Mouse (Mus musculus) limb, embryonic 14.5 days (tissue): ENCODE measurements around the gene Egfr. TPM values are rescaled to one million over a fixed set of nuclear protein-coding genes. Genes with fewer than 3 reads are reported as not detected.

ENCODE experiments used
- ATAC-seq: fragments of 200-750 bp; cut with Nextera tagmentation; 2 replicates; pipeline ENCODE4 v1.8.0; 2017; ENCODE audit warnings: low read depth, moderate number of reproducible peaks, moderate TSS enrichment; ENCODE audit not compliant: low FRiP score
- DNase-seq: peaks from one replicate; pipeline ENCODE4 v3.0.0-alpha.2; 2015; ENCODE audit warnings: low spot score
- H3K27ac ChIP-seq: fragments of 300-500 bp; sonication (generic); replicated peaks from 2 replicates; pipeline ENCODE4 v1.5.1; 2014; ENCODE audit warnings: low read depth, mild to moderate bottlenecking, low read length, moderate library complexity, mixed read lengths
- H3K27me3 ChIP-seq: fragments of 300-500 bp; sonication (generic); 2 replicates; pipeline ENCODE4 v1.6.1; 2014; ENCODE audit warnings: low read length, mixed read lengths; ENCODE audit not compliant: control insufficient read depth, insufficient read depth
- H3K36me3 ChIP-seq: fragments of 300-500 bp; sonication (generic); 2 replicates; pipeline ENCODE4 v1.6.1; 2014; ENCODE audit warnings: mild to moderate bottlenecking, low read length, moderate library complexity, mixed read lengths; ENCODE audit not compliant: control insufficient read depth, insufficient read depth
- H3K4me1 ChIP-seq: fragments of 300-500 bp; sonication (generic); 2 replicates; pipeline ENCODE4 v1.6.1; 2014; ENCODE audit warnings: antibody characterized with exemption, low read length, mixed read lengths; ENCODE audit not compliant: control insufficient read depth, insufficient read depth
- H3K4me2 ChIP-seq: fragments of 300-500 bp; sonication (generic); replicated peaks from 2 replicates; pipeline ENCODE4 v1.6.1; 2014; ENCODE audit warnings: low read depth, mild to moderate bottlenecking, low read length, moderate library complexity; ENCODE audit not compliant: severe bottlenecking
- H3K4me3 ChIP-seq: fragments of 300-500 bp; sonication (generic); replicated peaks from 2 replicates; pipeline ENCODE4 v1.5.1; 2014; ENCODE audit warnings: low read length
- H3K9ac ChIP-seq: fragments of 300-500 bp; sonication (generic); 2 replicates; pipeline ENCODE4 v1.6.1; 2014; ENCODE audit warnings: mild to moderate bottlenecking, low read depth, low read length, moderate library complexity; ENCODE audit not compliant: severe bottlenecking
- H3K9me3 ChIP-seq: fragments of 300-500 bp; sonication (generic); 2 replicates; pipeline ENCODE4 v1.6.1; 2016; ENCODE audit warnings: low read length; ENCODE audit not compliant: control insufficient read depth
- POLR2A ChIP-seq: fragments of 200-500 bp; IDR thresholded peaks from 2 replicates; pipeline ENCODE4 v1.8.0; 2012; ENCODE audit warnings: inconsistent platforms, mild to moderate bottlenecking, moderate library complexity, borderline replicate concordance; ENCODE audit not compliant: insufficient read depth, insufficient read length; ENCODE audit errors: extremely low read depth
- WGBS: fragments of 180-500 bp; shearing (Covaris S2); extraction: QIAGEN DNeasy Blood & Tissue Kit; methylation state at CpG from one replicate; pipeline ENCODE4 v1.1.7; 2014; 5-methylcytosine and 5-hydroxymethylcytosine counted together
- polyA plus RNA-seq, 2 experiments: library from polyadenylated mRNA; depleted of rRNA in 1 of 2; stranded (reverse) in 1 of 2; unstranded in 1 of 2; fragments of >200 nt; fragmentation: Nextera tagmentation in 1 of 2; extraction: Ambion mirVana in 1 of 2; gene quantifications; 2 replicates each; pipeline versions ENCODE4 v1.2.1 to v1.2.3; 2012 to 2014

The Egfr gene
- 19.8 and 33.3 TPM in 2 replicates for polyA plus RNA-seq (2012; rRNA removed)
- polyA plus RNA-seq (2014; fragmentation: Nextera tagmentation; extraction: Ambion mirVana) = 32.2 and 35.8 TPM in 2 replicates

DNA sequence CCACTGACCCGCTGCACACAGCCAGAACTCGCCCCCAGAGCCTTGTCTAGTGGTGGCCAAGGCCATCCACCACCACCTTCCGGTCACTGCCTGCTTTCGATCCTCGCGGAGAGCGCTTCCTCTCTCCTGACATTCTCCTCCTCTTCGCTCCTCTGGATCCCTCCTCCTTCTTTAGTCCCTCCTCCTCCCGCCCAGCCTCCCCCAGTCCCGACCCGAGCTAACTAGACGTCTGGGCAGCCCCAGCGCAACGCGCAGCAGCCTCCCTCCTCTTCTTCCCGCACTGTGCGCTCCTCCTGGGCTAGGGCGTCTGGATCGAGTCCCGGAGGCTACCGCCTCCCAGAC lies at the start of gene Egfr:
Gene Egfr (plus strand): TSS at position 197 of the 342 bp plus-strand sequence.
- ATAC-seq (peak; percentile 88), DNase-seq (peak; percentile 66)
- no peaks in the 10 kb centered on the region for H3K36me3 ChIP-seq
- peak within 1 kb of the TSS; percentile 84 for H3K4me2 ChIP-seq
- peak within 1 kb of the TSS; percentile 33; the same call in 1 of the 2 replicates for H3K27ac ChIP-seq
- peaks cover 2% of the 10 kb centered on the region; the same call in 1 of the 2 replicates for H3K4me1 ChIP-seq
- peak within 1 kb of the TSS; percentile 79 for H3K4me3 ChIP-seq
- 0% methylated on average over 21 of the region's 21 CpGs for WGBS
- peak within 1 kb of the TSS; percentile 70 for H3K9ac ChIP-seq
- no peaks in the 10 kb centered on the region for H3K9me3 ChIP-seq
- peaks cover 13% of the 10 kb centered on the region; the same call in 1 of the 2 replicates for H3K27me3 ChIP-seq
- no peak for TF ChIP-seq POLR2A

DNA sequence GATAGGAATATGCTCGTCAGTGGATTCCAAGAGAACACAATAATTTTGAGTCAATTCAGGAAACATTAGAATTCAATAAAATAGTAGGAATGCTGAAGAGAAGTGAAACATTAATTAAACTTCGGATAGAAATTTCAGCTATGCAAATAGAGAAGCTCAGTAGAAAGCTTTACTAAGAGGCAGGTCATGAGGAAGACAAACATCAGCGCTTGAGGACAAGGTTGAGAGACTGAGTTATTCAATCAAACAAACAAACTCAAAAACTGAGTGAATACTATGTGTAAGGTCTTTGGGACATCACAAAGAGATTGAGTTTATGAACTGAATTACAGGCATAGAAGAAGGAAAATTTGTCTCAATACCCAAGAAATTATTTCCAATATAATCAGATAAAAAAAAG lies 48.8 kb upstream of the Egfr start:
- WGBS = 89% methylated on average over 3 of the region's 3 CpGs
- ATAC-seq = no peak

DNA sequence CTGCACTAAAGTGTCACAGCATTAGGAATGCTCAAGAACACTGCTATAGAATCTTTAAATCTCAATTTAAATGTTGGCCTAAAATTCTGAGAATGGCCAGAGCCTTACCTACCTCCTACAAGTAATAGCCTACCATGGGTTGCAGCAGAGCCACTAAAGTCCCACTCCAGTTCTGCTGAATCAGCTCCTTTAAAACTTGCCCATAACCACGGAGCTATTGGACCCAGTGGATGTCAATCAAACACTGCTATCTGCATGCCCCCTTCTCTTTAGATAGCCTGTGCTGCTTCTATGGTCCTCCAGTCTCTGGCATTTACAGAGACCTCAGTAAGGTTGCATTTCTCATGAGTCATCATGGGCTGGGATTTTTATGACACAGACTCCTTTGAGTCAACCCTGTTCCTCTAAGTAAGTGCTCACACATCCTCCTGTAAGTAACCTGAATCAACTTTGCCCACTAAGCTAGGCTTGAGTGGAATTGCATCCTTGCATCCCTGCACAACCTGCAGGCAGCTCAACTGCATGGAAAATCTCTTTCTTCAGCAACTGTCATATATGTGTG lies 16.8 kb upstream of the Egfr start:
- TF ChIP-seq POLR2A = no peak
- Histone ChIP-seq H3K27me3 (no peaks in the 10 kb centered on the region), H3K4me1 (no peaks in the 10 kb centered on the region), H3K36me3 (no peaks in the 10 kb centered on the region), H3K9ac (no peak overlapping the region), H3K4me2 (no peak overlapping the region), H3K9me3 (no peaks in the 10 kb centered on the region), H3K4me3 (no peak overlapping the region), H3K27ac (no peak overlapping the region)
- DNase-seq (no peak), ATAC-seq (no peak)
- 72% methylated on average over 1 of the region's 1 CpGs for WGBS

More for the DNA sequence above, 48.8 kb upstream of the Egfr start:
- no peaks in the 10 kb centered on the region for H3K36me3 ChIP-seq
- no peak for DNase-seq
- H3K9me3 ChIP-seq = no peaks in the 10 kb centered on the region
- no peak overlapping the region for H3K27ac ChIP-seq
- H3K9ac ChIP-seq = no peak overlapping the region
- H3K4me2 ChIP-seq = no peak overlapping the region
- no peak overlapping the region for H3K4me3 ChIP-seq
- no peaks in the 10 kb centered on the region; the same call in 1 of the 2 replicates for H3K4me1 ChIP-seq
- TF ChIP-seq POLR2A = no peak
- H3K27me3 ChIP-seq = no peaks in the 10 kb centered on the region

GRCm38 (mm10) chr11:16737323-16737722 lies 14.7 kb upstream of the Egfr start:
- Histone ChIP-seq H3K4me1 (no peaks in the 10 kb centered on the region), H3K27ac (no peak overlapping the region), H3K9ac (no peak overlapping the region), H3K4me2 (no peak overlapping the region), H3K4me3 (no peak overlapping the region), H3K36me3 (no peaks in the 10 kb centered on the region), H3K27me3 (no peaks in the 10 kb centered on the region), H3K9me3 (no peaks in the 10 kb centered on the region)
- DNase-seq = no peak
- no peak for TF ChIP-seq POLR2A
- ATAC-seq = no peak
- 61% methylated on average over 2 of the region's 2 CpGs for WGBS

DNA sequence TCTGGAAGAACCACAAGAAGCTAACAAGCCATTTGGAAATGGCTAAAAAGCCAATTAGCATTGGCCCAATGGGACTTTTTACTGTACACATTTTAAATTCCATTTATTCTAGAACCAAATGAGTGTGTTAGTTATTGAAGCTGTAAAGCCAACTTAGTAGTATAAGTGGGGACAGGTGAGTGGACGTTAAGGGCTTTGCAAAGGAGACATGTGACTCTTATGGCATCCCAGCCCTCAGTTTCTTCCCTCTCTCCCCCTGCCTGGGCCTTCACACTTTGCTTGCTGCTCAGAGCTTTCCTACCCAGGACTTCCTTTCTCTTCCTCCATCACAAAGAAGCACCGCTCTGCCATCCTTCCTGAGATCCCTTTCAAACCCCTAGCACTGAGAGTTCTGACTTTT lies 13.3 kb upstream of the Egfr start:
- TF ChIP-seq POLR2A = no peak
- no peak for DNase-seq
- ATAC-seq = no peak
- H3K9ac ChIP-seq = no peak overlapping the region
- H3K4me1 ChIP-seq = no peaks in the 10 kb centered on the region
- WGBS = 51% methylated on average over 2 of the region's 2 CpGs
- H3K4me2 ChIP-seq = no peak overlapping the region
- H3K4me3 ChIP-seq = no peak overlapping the region
- H3K27me3 ChIP-seq = no peaks in the 10 kb centered on the region
- no peaks in the 10 kb centered on the region for H3K9me3 ChIP-seq
- no peaks in the 10 kb centered on the region for H3K36me3 ChIP-seq
- H3K27ac ChIP-seq = no peak overlapping the region
